Mouse (Mus musculus) ZHBTc4 (cell line): Measurements from ENCODE around the gene 1700020D05Rik.

ENCODE experiments used
- DNase-seq: peaks from one replicate; pipeline ENCODE4 v3.0.0-alpha.2; 2011; ENCODE audit warnings: low read depth, low spot score

1700020D05Rik gene

GRCm38 (mm10) chr19:5455037-5455436 lies 48.5 kb downstream of the 1700020D05Rik start:
- DNase-seq, result no peak
